Mouse (Mus musculus): Measurements from ENCODE around the gene Rrbp1. TPM values are rescaled to one million over a fixed set of nuclear protein-coding genes. Genes with fewer than 3 reads are reported as not detected.

Gene Rrbp1
- polyA plus RNA-seq, 1 experiment from 2014 or later, result 139 TPM

GRCm38 (mm10) chr2:144010282-144011044 lies 600 bp downstream of the Rrbp1 start:
- peak overlapping the region; percentile 73 for H3K4me2 ChIP-seq (replicated peaks; ENCODE audit: low read depth, low read length)
- peak; percentile 11 for ATAC-seq (ENCODE audit: insufficient number of reproducible peaks, insufficient read depth, low FRiP score, low read depth)
- peak overlapping the region; percentile 82 for H3K4me3 ChIP-seq (ENCODE audit: low read depth, low read length)
- H3K27me3 ChIP-seq (ENCODE audit: control insufficient read depth, insufficient read depth, low read length), result no peaks in the 10 kb centered on the region
- peaks cover 8% of the 10 kb centered on the region for H3K36me3 ChIP-seq (ENCODE audit: control insufficient read depth, insufficient read depth, low read length)
- peak overlapping the region; percentile 97 for H3K27ac ChIP-seq (ENCODE audit: low read length)
- WGBS, result under 1% methylated on average over 95 of the region's 107 CpGs
- peak overlapping the region; percentile 97 for H3K9ac ChIP-seq (replicated peaks; ENCODE audit: low read depth, low read length)
- peaks cover 38% of the 10 kb centered on the region for H3K4me1 ChIP-seq (ENCODE audit: control insufficient read depth, insufficient read depth, low read length)
- H3K9me3 ChIP-seq (ENCODE audit: control insufficient read depth, low read depth, low read length), result no peaks in the 10 kb centered on the region

- Histone ChIP-seq H3K36me3 (ENCODE audit: control insufficient read depth, insufficient read depth, low read length) (peaks cover 8% of the 10 kb centered on the region), H3K4me1 (ENCODE audit: control insufficient read depth, insufficient read depth, low read length) (peaks cover 46% of the 10 kb centered on the region), H3K4me3 (ENCODE audit: low read depth, low read length) (peak overlapping the region; percentile 82), H3K9ac (replicated peaks; ENCODE audit: low read depth, low read length) (peak overlapping the region; percentile 97), H3K9me3 (ENCODE audit: control insufficient read depth, low read depth, low read length) (no peaks in the 10 kb centered on the region), H3K4me2 (replicated peaks; ENCODE audit: low read depth, low read length) (peak overlapping the region; percentile 73), H3K27me3 (ENCODE audit: control insufficient read depth, insufficient read depth, low read length) (no peaks in the 10 kb centered on the region), H3K27ac (ENCODE audit: low read length) (peak overlapping the region; percentile 97)
- ATAC-seq (ENCODE audit: insufficient number of reproducible peaks, insufficient read depth, low FRiP score, low read depth), result peak; percentile 16
- WGBS, result 2% methylated on average over 18 of the region's 30 CpGs
Measured at GRCm38 (mm10) chr2:144009551-144010281, 1.3 kb downstream of the Rrbp1 start.

- Histone ChIP-seq H3K4me3 (ENCODE audit: low read depth, low read length) (peak overlapping the region; percentile 82), H3K9ac (replicated peaks; ENCODE audit: low read depth, low read length) (no peak overlapping the region), H3K4me1 (ENCODE audit: control insufficient read depth, insufficient read depth, low read length) (peaks cover 51% of the 10 kb centered on the region), H3K27me3 (ENCODE audit: control insufficient read depth, insufficient read depth, low read length) (no peaks in the 10 kb centered on the region), H3K9me3 (ENCODE audit: control insufficient read depth, low read depth, low read length) (no peaks in the 10 kb centered on the region), H3K36me3 (ENCODE audit: control insufficient read depth, insufficient read depth, low read length) (peaks cover 8% of the 10 kb centered on the region), H3K4me2 (replicated peaks; ENCODE audit: low read depth, low read length) (peak overlapping the region; percentile 73), H3K27ac (ENCODE audit: low read length) (no peak overlapping the region; the same call in 1 of the 2 replicates)
- WGBS, result 54% methylated on average over 1 of the region's 1 CpGs
- ATAC-seq (ENCODE audit: insufficient number of reproducible peaks, insufficient read depth, low FRiP score, low read depth), result no peak
Measured at GRCm38 (mm10) chr2:144009081-144009480, 2.0 kb downstream of the Rrbp1 start.

GRCm38 (mm10) chr2:144007211-144007610 lies 3.9 kb downstream of the Rrbp1 start:
- no peak overlapping the region for H3K27ac ChIP-seq (ENCODE audit: low read length)
- H3K4me2 ChIP-seq (replicated peaks; ENCODE audit: low read depth, low read length), result no peak overlapping the region
- WGBS, result 82% methylated on average over 4 of the region's 4 CpGs

GRCm38 (mm10) chr2:144006686-144007085 lies 4.4 kb downstream of the Rrbp1 start:
- no peak overlapping the region for H3K4me2 ChIP-seq (replicated peaks; ENCODE audit: low read depth, low read length)
- no peaks in the 10 kb centered on the region for H3K9me3 ChIP-seq (ENCODE audit: control insufficient read depth, low read depth, low read length)
- peaks cover 59% of the 10 kb centered on the region for H3K4me1 ChIP-seq (ENCODE audit: control insufficient read depth, insufficient read depth, low read length)
- H3K36me3 ChIP-seq (ENCODE audit: control insufficient read depth, insufficient read depth, low read length), result peaks cover 8% of the 10 kb centered on the region
- H3K27ac ChIP-seq (ENCODE audit: low read length), result no peak overlapping the region
- no peak for ATAC-seq (ENCODE audit: insufficient number of reproducible peaks, insufficient read depth, low FRiP score, low read depth)
- no peaks in the 10 kb centered on the region for H3K27me3 ChIP-seq (ENCODE audit: control insufficient read depth, insufficient read depth, low read length)
- WGBS, result 69% methylated on average over 6 of the region's 6 CpGs
- H3K4me3 ChIP-seq (ENCODE audit: low read depth, low read length), result no peak overlapping the region
- no peak overlapping the region for H3K9ac ChIP-seq (replicated peaks; ENCODE audit: low read depth, low read length)

More at GRCm38 (mm10) chr2:144007211-144007610, 3.9 kb downstream of the Rrbp1 start:
- no peak for ATAC-seq (ENCODE audit: insufficient number of reproducible peaks, insufficient read depth, low FRiP score, low read depth)
- H3K27me3 ChIP-seq (ENCODE audit: control insufficient read depth, insufficient read depth, low read length), result no peaks in the 10 kb centered on the region
- no peak overlapping the region for H3K9ac ChIP-seq (replicated peaks; ENCODE audit: low read depth, low read length)
- H3K4me1 ChIP-seq (ENCODE audit: control insufficient read depth, insufficient read depth, low read length), result peaks cover 59% of the 10 kb centered on the region
- H3K4me3 ChIP-seq (ENCODE audit: low read depth, low read length), result no peak overlapping the region
- peaks cover 8% of the 10 kb centered on the region for H3K36me3 ChIP-seq (ENCODE audit: control insufficient read depth, insufficient read depth, low read length)
- no peaks in the 10 kb centered on the region for H3K9me3 ChIP-seq (ENCODE audit: control insufficient read depth, low read depth, low read length)

GRCm38 (mm10) chr2:144005166-144005955 lies 5.7 kb downstream of the Rrbp1 start:
- Histone ChIP-seq H3K4me1 (ENCODE audit: control insufficient read depth, insufficient read depth, low read length) (peaks cover 59% of the 10 kb centered on the region), H3K27ac (ENCODE audit: low read length) (0 out of 2 replicates have a peak overlapping the region, but pooled peaks have one; percentile 21), H3K9ac (replicated peaks; ENCODE audit: low read depth, low read length) (no peak overlapping the region), H3K27me3 (ENCODE audit: control insufficient read depth, insufficient read depth, low read length) (no peaks in the 10 kb centered on the region), H3K4me2 (replicated peaks; ENCODE audit: low read depth, low read length) (no peak overlapping the region), H3K4me3 (ENCODE audit: low read depth, low read length) (no peak overlapping the region), H3K9me3 (ENCODE audit: control insufficient read depth, low read depth, low read length) (no peaks in the 10 kb centered on the region), H3K36me3 (ENCODE audit: control insufficient read depth, insufficient read depth, low read length) (peaks cover 8% of the 10 kb centered on the region)
- 52% methylated on average over 6 of the region's 6 CpGs for WGBS
- ATAC-seq (ENCODE audit: insufficient number of reproducible peaks, insufficient read depth, low FRiP score, low read depth), result no peak

- Histone ChIP-seq H3K27ac (ENCODE audit: low read length) (no peak overlapping the region), H3K9ac (replicated peaks; ENCODE audit: low read depth, low read length) (no peak overlapping the region), H3K9me3 (ENCODE audit: control insufficient read depth, low read depth, low read length) (no peaks in the 10 kb centered on the region), H3K36me3 (ENCODE audit: control insufficient read depth, insufficient read depth, low read length) (peaks cover 6% of the 10 kb centered on the region), H3K27me3 (ENCODE audit: control insufficient read depth, insufficient read depth, low read length) (no peaks in the 10 kb centered on the region), H3K4me3 (ENCODE audit: low read depth, low read length) (no peak overlapping the region), H3K4me2 (replicated peaks; ENCODE audit: low read depth, low read length) (no peak overlapping the region), H3K4me1 (ENCODE audit: control insufficient read depth, insufficient read depth, low read length) (peaks cover 47% of the 10 kb centered on the region)
- 26% methylated on average over 2 of the region's 2 CpGs for WGBS
- ATAC-seq (ENCODE audit: insufficient number of reproducible peaks, insufficient read depth, low FRiP score, low read depth), result no peak
Measured at GRCm38 (mm10) chr2:144003544-144003943, 7.5 kb downstream of the Rrbp1 start.

Measured in stomach, embryonic 14.5 days (tissue).